Mouse (Mus musculus) intestine, embryonic 14.5 days (tissue): ENCODE measurements around the gene Cxcl15. TPM values are rescaled to one million over a fixed set of nuclear protein-coding genes. Genes with fewer than 3 reads are reported as not detected.
"Not testable (repeated sequence)": the region's sequence is repeated elsewhere in the genome, so short reads cannot be mapped to it uniquely, and the experiment has no call there.

Source experiments
- ATAC-seq: fragments of 200-750 bp; cut with Nextera tagmentation; replicated peaks from 2 replicates; pipeline ENCODE4 v1.8.0; 2017; ENCODE audit warnings: low read depth, moderate number of reproducible peaks, moderate TSS enrichment, moderate library complexity; ENCODE audit not compliant: low FRiP score, low TSS enrichment
- DNase-seq: peaks from one replicate; pipeline ENCODE4 v3.0.0-alpha.2; 2018; ENCODE audit warnings: low spot score
- H3K27ac ChIP-seq: fragments of 300-500 bp; sonication (generic); 2 replicates; pipeline ENCODE4 v1.5.1; 2014; ENCODE audit warnings: low read depth, mild to moderate bottlenecking, control low read depth
- H3K27me3 ChIP-seq: fragments of 300-500 bp; sonication (generic); replicated peaks from 2 replicates; pipeline ENCODE4 v1.6.1; 2014; ENCODE audit warnings: low read length, control low read depth; ENCODE audit not compliant: control insufficient read depth, insufficient read depth
- H3K36me3 ChIP-seq: fragments of 300-500 bp; sonication (generic); 2 replicates; pipeline ENCODE4 v1.6.1; 2014; ENCODE audit warnings: low read length, control low read depth; ENCODE audit not compliant: control insufficient read depth, insufficient read depth
- H3K4me1 ChIP-seq: fragments of 300-500 bp; sonication (generic); replicated peaks from 2 replicates; pipeline ENCODE4 v1.6.1; 2014; ENCODE audit warnings: low read length, control low read depth, mixed read lengths; ENCODE audit not compliant: control insufficient read depth, insufficient read depth
- H3K4me2 ChIP-seq: fragments of 300-500 bp; sonication (generic); 2 replicates; pipeline ENCODE4 v1.6.1; 2014; ENCODE audit warnings: low read length
- H3K4me3 ChIP-seq: fragments of 300-500 bp; sonication (generic); 2 replicates; pipeline ENCODE4 v1.5.1; 2014; ENCODE audit warnings: low read depth, low read length, control low read depth, mixed read lengths
- H3K9ac ChIP-seq: fragments of 300-500 bp; sonication (generic); 2 replicates; pipeline ENCODE4 v1.6.1; 2014; ENCODE audit warnings: mild to moderate bottlenecking, low read length
- H3K9me3 ChIP-seq: fragments of 300-500 bp; sonication (generic); 2 replicates; pipeline ENCODE4 v1.6.1; 2016; ENCODE audit warnings: low read length, control low read depth; ENCODE audit not compliant: control insufficient read depth
- WGBS: fragments of 180-500 bp; shearing (Covaris S2); extraction: QIAGEN DNeasy Blood & Tissue Kit; methylation state at CpG from one replicate; pipeline ENCODE4 v1.1.7; 2014; 5-methylcytosine and 5-hydroxymethylcytosine counted together
- polyA plus RNA-seq: library from polyadenylated mRNA; unstranded; fragments of >200 nt; fragmentation: Nextera tagmentation; extraction: Ambion mirVana; gene quantifications from 2 replicates; pipeline ENCODE4 v1.2.1, GENCODE M21; 2014

Cxcl15 gene
- polyA plus RNA-seq, 1 experiment from 2014 or later: 0.19 TPM

DNA sequence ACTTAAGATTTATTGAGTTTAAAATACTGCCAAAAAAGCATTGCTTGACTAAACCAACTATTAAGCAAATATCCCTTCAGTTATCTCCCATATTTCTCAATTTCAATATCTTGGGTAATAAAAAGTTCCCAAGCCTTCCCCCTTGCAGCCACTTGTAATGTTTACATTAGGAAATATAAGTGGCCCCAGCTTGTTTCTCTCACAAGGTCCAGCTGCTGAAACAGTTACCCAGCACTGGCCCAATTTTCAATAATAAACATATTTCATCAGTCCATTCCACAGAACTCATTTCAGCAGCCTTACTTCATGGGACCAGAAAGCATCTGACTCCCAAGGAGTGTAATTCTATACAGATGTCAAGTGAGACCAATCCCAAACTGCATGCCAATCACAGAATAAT is 25.4 kb downstream of the Cxcl15 start:
- H3K9me3 ChIP-seq: no peaks in the 10 kb centered on the region
- H3K4me3 ChIP-seq: no peak overlapping the region
- H3K4me1 ChIP-seq: no peaks in the 10 kb centered on the region
- no peaks in the 10 kb centered on the region for H3K27me3 ChIP-seq
- no peak overlapping the region for H3K4me2 ChIP-seq
- no peak overlapping the region for H3K27ac ChIP-seq
- no peaks in the 10 kb centered on the region for H3K36me3 ChIP-seq
- H3K9ac ChIP-seq: no peak overlapping the region
- DNase-seq (no peak), ATAC-seq (no peak)

DNA sequence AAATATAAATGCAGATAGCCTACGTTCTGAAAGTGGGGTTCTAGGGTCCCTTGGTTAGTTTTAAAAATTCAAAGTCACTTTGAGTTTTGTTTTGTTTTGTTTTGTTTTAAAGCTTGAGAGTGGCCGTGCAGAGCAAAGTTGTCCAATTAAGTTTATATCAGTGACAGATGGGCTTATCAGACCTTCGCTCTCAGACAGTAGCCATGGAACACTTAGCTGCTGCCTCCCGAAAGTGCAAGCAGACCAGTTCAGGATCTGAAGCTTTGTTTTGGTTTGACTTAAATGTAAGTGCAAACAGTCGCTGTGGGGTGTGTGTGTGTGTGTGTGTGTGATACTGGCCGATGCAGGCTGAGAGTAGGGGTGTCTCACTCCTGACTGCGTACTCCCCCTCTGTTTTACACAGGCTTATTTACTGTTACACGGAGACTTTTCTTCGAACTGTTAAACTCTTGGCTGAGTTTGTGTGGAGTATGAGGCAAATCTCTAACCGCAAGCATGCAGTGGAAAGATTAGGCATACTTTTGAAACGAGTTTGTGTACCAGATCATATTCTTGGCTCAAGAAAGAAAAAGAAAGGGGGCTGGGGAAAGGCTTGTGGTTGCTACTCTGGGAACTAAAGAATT is 37.9 kb downstream of the Cxcl15 start:
- Histone ChIP-seq H3K36me3 (no peaks in the 10 kb centered on the region), H3K9ac (no peak overlapping the region), H3K27me3 (no peaks in the 10 kb centered on the region), H3K9me3 (no peaks in the 10 kb centered on the region), H3K4me2 (0 out of 2 replicates have a peak overlapping the region, but pooled peaks have one; percentile 1), H3K4me1 (no peaks in the 10 kb centered on the region; the same call in 1 of the 2 replicates), H3K27ac (peak overlapping the region; percentile 3; the same call in 1 of the 2 replicates), H3K4me3 (no peak overlapping the region)
- DNase-seq (no peak), ATAC-seq (no peak)
- WGBS: 47% methylated on average over 11 of the region's 11 CpGs

DNA sequence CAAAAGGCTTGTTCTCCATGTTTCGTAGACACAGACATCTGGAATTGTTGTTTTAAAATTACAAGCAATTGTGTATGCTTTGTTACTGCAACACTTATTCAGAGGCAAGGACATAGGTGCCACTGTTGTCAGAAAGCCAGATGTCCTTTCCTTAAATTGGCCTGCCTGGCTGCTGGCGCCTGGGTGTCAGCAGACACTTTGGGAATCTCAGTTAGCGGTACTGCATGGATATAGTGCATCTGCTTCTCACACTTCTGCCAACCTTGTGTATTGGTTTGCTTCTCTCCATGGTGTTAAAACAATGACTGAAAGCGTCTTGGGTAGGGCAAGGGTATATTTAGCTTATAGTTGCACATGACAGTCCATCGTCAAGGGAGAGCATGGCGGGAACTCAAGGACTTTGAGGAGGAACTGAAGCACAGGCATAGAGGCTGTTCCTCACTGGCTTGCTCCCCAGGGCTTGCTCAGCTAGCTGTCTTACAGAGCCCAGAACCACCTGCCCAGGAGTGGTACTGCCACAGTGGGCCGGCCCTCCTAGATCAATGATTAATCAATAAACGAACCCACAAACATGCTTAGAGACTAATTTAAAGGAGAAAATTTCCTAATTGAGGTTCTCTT is 38.5 kb downstream of the Cxcl15 start:
- Histone ChIP-seq H3K4me1 (no peaks in the 10 kb centered on the region; the same call in 1 of the 2 replicates), H3K4me3 (no peak overlapping the region), H3K9ac (no peak overlapping the region), H3K9me3 (no peaks in the 10 kb centered on the region), H3K36me3 (no peaks in the 10 kb centered on the region), H3K27ac (peak overlapping the region; percentile 3; the same call in 1 of the 2 replicates), H3K4me2 (no peak overlapping the region), H3K27me3 (no peaks in the 10 kb centered on the region)
- WGBS: 84% methylated on average over 8 of the region's 8 CpGs
- DNase-seq (no peak), ATAC-seq (no peak)

DNA sequence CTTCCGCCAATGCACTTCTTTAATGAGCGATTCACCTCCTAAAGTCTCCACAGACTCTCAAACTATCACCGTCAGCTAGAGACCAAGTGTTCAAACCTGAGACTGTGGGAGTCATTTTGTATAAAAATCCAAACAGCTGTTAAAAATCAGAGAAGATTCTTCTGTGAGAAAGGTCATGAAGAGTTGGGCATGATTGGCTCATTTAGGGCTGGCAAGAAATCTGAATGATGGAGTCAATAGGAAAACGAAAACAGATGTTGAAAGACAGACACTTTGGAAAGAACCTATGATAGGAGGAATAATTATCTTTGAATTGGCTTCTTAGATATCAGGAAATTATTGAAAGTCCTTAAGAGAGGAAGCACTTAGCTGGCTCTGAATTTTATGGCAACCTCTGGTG is 40.1 kb downstream of the Cxcl15 start:
- H3K9ac ChIP-seq: no peak overlapping the region
- no peak for ATAC-seq
- H3K4me1 ChIP-seq: no peaks in the 10 kb centered on the region; the same call in 1 of the 2 replicates
- no peaks in the 10 kb centered on the region for H3K9me3 ChIP-seq
- no peak overlapping the region for H3K4me2 ChIP-seq
- WGBS: 88% methylated on average over 4 of the region's 4 CpGs
- H3K27me3 ChIP-seq: no peaks in the 10 kb centered on the region
- DNase-seq: no peak
- H3K27ac ChIP-seq: no peak overlapping the region
- no peaks in the 10 kb centered on the region for H3K36me3 ChIP-seq
- H3K4me3 ChIP-seq: no peak overlapping the region

DNA sequence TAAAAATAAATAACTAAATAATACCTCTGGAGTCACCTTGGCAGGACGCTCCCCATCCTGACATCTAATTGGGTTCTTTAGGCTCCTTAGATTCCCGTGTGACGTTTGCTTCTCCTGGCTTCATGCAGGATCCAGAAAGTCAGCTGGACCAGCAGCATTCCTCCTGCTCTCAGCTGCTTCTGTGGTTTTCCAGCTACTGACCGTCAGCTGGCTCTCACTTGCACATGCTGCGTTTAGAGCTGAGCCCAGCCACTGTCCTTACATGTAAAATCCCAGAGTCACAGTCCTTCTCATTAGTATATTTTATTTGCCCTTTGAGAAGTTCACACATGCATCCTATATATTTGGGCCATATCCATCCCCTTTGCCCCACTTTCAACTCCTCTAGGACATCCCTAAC is 44.2 kb downstream of the Cxcl15 start:
- ATAC-seq (no peak), DNase-seq (no peak)
- H3K27ac ChIP-seq: no peak overlapping the region
- H3K27me3 ChIP-seq: no peaks in the 10 kb centered on the region
- no peak overlapping the region for H3K4me3 ChIP-seq
- WGBS: 64% methylated on average over 5 of the region's 5 CpGs
- no peak overlapping the region for H3K9ac ChIP-seq
- H3K4me2 ChIP-seq: no peak overlapping the region
- no peaks in the 10 kb centered on the region for H3K9me3 ChIP-seq
- H3K4me1 ChIP-seq: no peaks in the 10 kb centered on the region
- no peaks in the 10 kb centered on the region for H3K36me3 ChIP-seq

DNA sequence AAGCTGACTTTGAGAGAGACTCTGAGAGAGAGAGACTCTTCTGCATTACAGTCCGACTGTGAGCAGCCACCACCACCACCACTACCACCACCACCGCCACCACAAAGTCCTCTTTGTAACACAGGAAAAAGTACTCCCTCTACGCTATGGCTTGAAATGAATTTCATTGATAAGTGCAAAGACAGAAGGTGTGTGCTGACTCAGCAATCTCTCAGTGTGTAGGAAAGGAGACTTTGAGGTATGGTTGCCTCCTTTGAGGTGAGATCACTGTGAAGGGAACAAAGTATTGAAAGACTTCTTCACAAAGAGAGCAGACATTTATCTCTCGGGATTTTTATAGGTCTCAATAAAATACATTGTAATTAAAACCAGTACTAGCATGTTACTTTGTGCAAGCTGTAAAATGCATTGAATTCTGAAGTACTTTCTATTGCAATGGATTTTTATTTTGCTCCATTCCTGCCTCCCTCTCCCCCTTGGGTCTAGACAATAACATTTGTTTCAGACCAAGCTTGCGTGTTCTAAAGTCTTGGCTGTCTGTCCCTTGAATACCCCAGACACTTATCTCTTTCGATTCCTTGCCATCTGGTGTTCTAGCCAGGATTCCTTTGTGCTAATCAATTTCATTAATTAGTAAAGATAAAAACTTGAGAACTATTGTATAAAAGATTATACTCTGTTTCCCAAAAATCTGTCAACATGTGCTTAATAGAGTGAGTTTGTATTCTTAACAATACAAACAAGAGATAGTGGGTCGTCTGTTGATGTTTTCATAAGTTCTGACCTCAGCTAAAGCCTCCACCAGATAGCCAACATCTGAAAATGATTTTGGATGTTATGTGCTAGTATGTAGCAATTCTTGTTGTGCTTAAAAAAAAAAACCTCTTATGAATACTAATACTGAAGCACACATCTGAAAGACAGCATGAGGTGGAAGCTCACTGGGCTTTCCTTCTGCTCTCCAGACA is 46.9 kb downstream of the Cxcl15 start:
- ATAC-seq (no peak), DNase-seq (no peak)
- Histone ChIP-seq H3K4me1 (no peaks in the 10 kb centered on the region), H3K36me3 (no peaks in the 10 kb centered on the region), H3K4me3 (no peak overlapping the region), H3K9ac (no peak overlapping the region), H3K27ac (no peak overlapping the region), H3K4me2 (no peak overlapping the region), H3K9me3 (no peaks in the 10 kb centered on the region), H3K27me3 (no peaks in the 10 kb centered on the region)
- WGBS: 78% methylated on average over 7 of the region's 7 CpGs

DNA sequence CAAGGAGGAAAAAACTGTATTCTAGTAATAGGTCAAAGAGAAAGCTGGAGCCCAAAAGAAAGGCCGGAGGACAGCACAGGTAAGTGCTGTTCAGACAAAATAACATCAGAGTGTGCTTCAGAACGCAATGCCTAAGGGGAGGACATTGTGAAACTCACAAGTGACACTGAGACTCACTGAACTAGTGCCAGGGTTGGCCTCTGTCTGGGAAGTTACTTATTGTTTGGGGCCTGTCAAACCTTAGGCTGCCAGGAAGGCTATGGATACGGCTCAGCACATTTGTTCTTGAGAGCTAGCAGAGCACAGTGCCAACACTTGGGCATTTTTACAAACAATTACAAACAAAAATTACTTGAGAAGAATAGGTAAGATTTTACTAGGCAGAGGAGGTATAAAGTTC is 49.6 kb downstream of the Cxcl15 start:
- no peak for DNase-seq
- Histone ChIP-seq H3K27ac (no peak overlapping the region), H3K36me3 (no peaks in the 10 kb centered on the region), H3K4me3 (no peak overlapping the region), H3K4me1 (no peaks in the 10 kb centered on the region), H3K9ac (no peak overlapping the region), H3K4me2 (no peak overlapping the region), H3K27me3 (no peaks in the 10 kb centered on the region), H3K9me3 (no peaks in the 10 kb centered on the region)
- 92% methylated on average over 3 of the region's 3 CpGs for WGBS
- ATAC-seq: no peak

DNA sequence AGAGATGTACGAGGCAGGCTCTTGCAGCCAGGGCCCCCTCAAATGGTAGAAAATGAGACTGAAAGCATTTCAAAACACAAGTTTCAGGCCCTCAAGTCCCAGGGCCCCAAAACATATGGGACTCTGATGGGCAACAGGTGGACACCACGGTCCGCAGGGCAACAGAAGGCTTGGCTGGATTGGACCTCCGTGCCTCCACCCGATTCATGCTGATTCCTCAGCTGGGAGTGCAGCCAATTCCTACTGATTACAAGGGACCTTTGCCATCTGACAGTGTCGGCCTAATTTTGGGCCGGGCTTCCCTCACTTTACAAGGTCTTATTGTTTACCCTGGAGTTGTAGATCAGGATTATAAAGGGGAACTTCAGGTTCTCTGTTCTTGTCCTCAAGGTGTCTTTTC is 55.8 kb downstream of the Cxcl15 start:
- not testable (repeated sequence) for ATAC-seq, H3K27me3 ChIP-seq, H3K4me3 ChIP-seq, H3K4me2 ChIP-seq, DNase-seq, H3K4me1 ChIP-seq, H3K9me3 ChIP-seq, H3K9ac ChIP-seq, H3K36me3 ChIP-seq, H3K27ac ChIP-seq
- WGBS: 91% methylated on average over 7 of the region's 7 CpGs
